Mouse (Mus musculus) lung, postnatal 0 days (tissue): ENCODE data around the gene Zbtb39. TPM values are rescaled to one million over a fixed set of nuclear protein-coding genes. Genes with fewer than 3 reads are reported as not detected.

Experiments used
- ATAC-seq: fragments of 200-750 bp; cut with Nextera tagmentation; 2 replicates; pipeline ENCODE4 v1.8.0; 2017; ENCODE audit warnings: moderate library complexity
- DNase-seq: peaks from one replicate; pipeline ENCODE4 v3.0.0-alpha.2; 2016; ENCODE audit warnings: low spot score
- H3K27ac ChIP-seq: fragments of 300-500 bp; sonication (generic); 2 replicates; pipeline ENCODE4 v1.5.1; 2014; ENCODE audit warnings: antibody characterized with exemption, mild to moderate bottlenecking, low read length, mixed read lengths
- H3K27me3 ChIP-seq: fragments of 300-500 bp; sonication (generic); replicated peaks from 2 replicates; pipeline ENCODE4 v1.6.1; 2014; ENCODE audit warnings: low read length, mixed read lengths; ENCODE audit not compliant: insufficient read depth
- H3K36me3 ChIP-seq: fragments of 300-500 bp; sonication (generic); 2 replicates; pipeline ENCODE4 v1.6.1; 2014; ENCODE audit warnings: low read length, mixed read lengths; ENCODE audit not compliant: insufficient read depth
- H3K4me1 ChIP-seq: fragments of 300-500 bp; sonication (generic); 2 replicates; pipeline ENCODE4 v1.6.1; 2014; ENCODE audit warnings: antibody characterized with exemption, low read depth, low read length, mixed read lengths; ENCODE audit not compliant: insufficient read depth
- H3K4me2 ChIP-seq: fragments of 300-500 bp; sonication (generic); replicated peaks from 2 replicates; pipeline ENCODE4 v1.6.1; 2014; ENCODE audit warnings: low read depth, mild to moderate bottlenecking, low read length, moderate library complexity, mixed read lengths
- H3K4me3 ChIP-seq: fragments of 300-500 bp; sonication (generic); 2 replicates; pipeline ENCODE4 v1.5.1; 2014; ENCODE audit warnings: low read depth, low read length
- H3K9ac ChIP-seq: fragments of 300-500 bp; sonication (generic); replicated peaks from 2 replicates; pipeline ENCODE4 v1.6.1; 2014; ENCODE audit warnings: low read depth, mild to moderate bottlenecking
- H3K9me3 ChIP-seq: fragments of 300-500 bp; sonication (generic); 2 replicates; pipeline ENCODE4 v1.6.1; 2016; ENCODE audit warnings: low read length, mixed read lengths
- CTCF ChIP-seq: IDR thresholded peaks from 2 replicates; pipeline ENCODE4 v1.5.1; 2016; ENCODE audit warnings: antibody characterized with exemption, mild to moderate bottlenecking
- EP300 ChIP-seq: IDR thresholded peaks from 2 replicates; pipeline ENCODE4 v1.6.1; 2016; ENCODE audit warnings: antibody characterized with exemption, mild to moderate bottlenecking, control low read depth
- WGBS: fragments of 180-500 bp; shearing (Covaris S2); extraction: QIAGEN DNeasy Blood & Tissue Kit; methylation state at CpG from one replicate; pipeline ENCODE4 v1.1.7; 2014; 5-methylcytosine and 5-hydroxymethylcytosine counted together
- polyA plus RNA-seq: library from polyadenylated mRNA; unstranded; fragments of >200 nt; fragmentation: Nextera tagmentation; extraction: Ambion mirVana; gene quantifications from 2 replicates; pipeline ENCODE4 v1.2.1, GENCODE M21; 2015

Zbtb39 gene
- 1.7 and 2.0 TPM in 2 replicates for polyA plus RNA-seq

- Histone ChIP-seq H3K9me3 (no peaks in the 10 kb centered on the region), H3K4me2 (peak within 1 kb of the TSS; percentile 68), H3K36me3 (peaks cover 24% of the 10 kb centered on the region; the same call in 1 of the 2 replicates), H3K27me3 (no peaks in the 10 kb centered on the region), H3K4me1 (peaks cover 18% of the 10 kb centered on the region; the same call in 1 of the 2 replicates), H3K27ac (peak within 1 kb of the TSS; percentile 83), H3K4me3 (peak within 1 kb of the TSS; percentile 90), H3K9ac (peak within 1 kb of the TSS; percentile 96)
- ATAC-seq = peak; percentile 91
- WGBS = 2% methylated on average over 12 of the region's 61 CpGs
- TF ChIP-seq EP300 (no peak), CTCF (peak; percentile 64)
- peak; percentile 85 for DNase-seq
These were observed at the start of gene Zbtb39 for GRCm38 (mm10) chr10:127739083-127739660. Gene Zbtb39 (plus strand): TSS chr10:127739538.

DNA sequence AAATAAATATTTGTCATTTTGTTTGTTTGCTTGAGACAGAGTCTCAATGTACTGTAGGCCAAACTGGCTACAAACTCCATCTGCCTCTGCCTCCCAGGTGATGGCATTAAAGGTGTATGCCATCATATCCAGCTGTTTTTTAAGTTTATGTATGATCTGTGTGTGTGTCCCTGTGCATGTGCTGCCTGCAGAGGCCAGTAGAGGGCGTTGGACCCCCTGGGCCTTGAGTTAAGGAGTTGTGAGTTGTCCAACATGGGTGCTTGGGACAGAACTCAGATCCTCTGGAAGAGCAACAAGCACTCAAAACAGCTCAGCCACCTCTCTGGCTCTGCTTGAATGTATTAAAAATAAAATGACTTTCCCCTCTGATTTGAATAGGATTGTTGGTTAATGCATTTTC lies 48.3 kb upstream of the Zbtb39 start:
- Histone ChIP-seq H3K4me1 (no peaks in the 10 kb centered on the region), H3K27ac (no peak overlapping the region), H3K4me2 (no peak overlapping the region), H3K36me3 (0 out of 2 replicates have a peak, but pooled peaks cover 3% of the 10 kb centered on the region), H3K9ac (no peak overlapping the region), H3K27me3 (no peaks in the 10 kb centered on the region), H3K9me3 (no peaks in the 10 kb centered on the region), H3K4me3 (no peak overlapping the region)
- TF ChIP-seq EP300 (no peak), CTCF (no peak)
- WGBS = 13% methylated on average over 1 of the region's 1 CpGs
- no peak for ATAC-seq
- DNase-seq = no peak

- no peak overlapping the region for H3K4me3 ChIP-seq
- no peak overlapping the region for H3K4me2 ChIP-seq
- no peak overlapping the region for H3K9ac ChIP-seq
- no peaks in the 10 kb centered on the region for H3K27me3 ChIP-seq
- H3K4me1 ChIP-seq = no peaks in the 10 kb centered on the region
- peaks cover 10% of the 10 kb centered on the region; the same call in 1 of the 2 replicates for H3K36me3 ChIP-seq
- TF ChIP-seq EP300 (no peak), CTCF (peak; percentile 78)
- ATAC-seq (no peak), DNase-seq (peak; percentile 75)
- WGBS = 42% methylated on average over 2 of the region's 2 CpGs
- H3K9me3 ChIP-seq = no peaks in the 10 kb centered on the region
- H3K27ac ChIP-seq = no peak overlapping the region
These were observed 44.7 kb upstream of the Zbtb39 start for GRCm38 (mm10) chr10:127694636-127695035.

DNA sequence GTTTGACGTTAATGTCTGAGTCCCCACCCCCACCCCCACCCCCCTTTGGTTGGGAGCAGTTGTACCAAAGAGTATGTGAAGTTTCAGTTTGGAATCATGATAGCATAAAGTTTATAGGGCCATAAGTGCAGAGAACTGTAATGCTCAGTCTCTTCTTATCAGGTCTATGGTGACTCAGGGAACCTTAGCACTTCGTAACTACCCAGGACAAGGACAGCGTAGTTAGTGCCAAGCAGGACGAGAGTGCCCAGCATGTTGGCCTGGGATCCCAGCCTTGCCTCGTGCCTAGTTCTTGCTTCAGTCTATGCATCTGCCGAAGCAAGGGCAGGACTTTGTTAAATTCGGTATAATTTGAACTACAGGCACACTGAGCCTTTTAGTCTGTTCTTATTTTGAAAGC lies 43.6 kb upstream of the Zbtb39 start:
- H3K27me3 ChIP-seq = no peaks in the 10 kb centered on the region
- WGBS = 91% methylated on average over 7 of the region's 7 CpGs
- H3K9ac ChIP-seq = no peak overlapping the region
- H3K4me3 ChIP-seq = no peak overlapping the region
- H3K36me3 ChIP-seq = peaks cover 8% of the 10 kb centered on the region; the same call in 1 of the 2 replicates
- no peak overlapping the region for H3K27ac ChIP-seq
- TF ChIP-seq EP300 (no peak), CTCF (no peak)
- H3K4me2 ChIP-seq = no peak overlapping the region
- no peak for ATAC-seq
- H3K4me1 ChIP-seq = no peaks in the 10 kb centered on the region
- no peak for DNase-seq
- no peaks in the 10 kb centered on the region for H3K9me3 ChIP-seq

DNA sequence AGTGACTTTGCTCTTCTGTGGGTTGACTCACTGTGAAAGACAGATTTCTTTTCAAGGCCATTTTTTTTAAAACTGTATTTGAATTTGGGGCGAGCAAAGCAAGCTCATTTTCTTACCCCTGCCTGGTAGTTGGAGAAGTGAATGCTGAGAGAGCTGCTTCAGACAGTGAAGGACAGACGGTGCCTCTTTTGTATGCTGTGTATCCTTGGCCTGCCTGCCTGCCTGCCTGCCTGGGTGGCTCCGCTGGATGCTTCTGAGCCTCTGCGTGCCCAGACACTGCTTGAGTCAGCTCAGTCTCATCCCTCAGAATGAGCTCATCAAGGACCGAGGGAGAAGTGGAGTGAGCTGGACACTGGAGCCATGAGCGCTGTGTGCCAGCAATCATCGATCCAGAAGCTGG lies 40.4 kb upstream of the Zbtb39 start:
- Histone ChIP-seq H3K9ac (no peak overlapping the region), H3K4me1 (no peaks in the 10 kb centered on the region), H3K36me3 (peaks cover 8% of the 10 kb centered on the region; the same call in 1 of the 2 replicates), H3K4me3 (no peak overlapping the region), H3K27ac (no peak overlapping the region), H3K27me3 (no peaks in the 10 kb centered on the region), H3K9me3 (no peaks in the 10 kb centered on the region), H3K4me2 (no peak overlapping the region)
- ATAC-seq = no peak
- DNase-seq = no peak
- 91% methylated on average over 7 of the region's 7 CpGs for WGBS
- TF ChIP-seq CTCF (no peak), EP300 (no peak)

GRCm38 (mm10) chr10:127703299-127703698 lies 36.0 kb upstream of the Zbtb39 start:
- Histone ChIP-seq H3K4me2 (no peak overlapping the region), H3K9ac (no peak overlapping the region), H3K9me3 (no peaks in the 10 kb centered on the region), H3K27me3 (no peaks in the 10 kb centered on the region), H3K27ac (no peak overlapping the region), H3K4me3 (no peak overlapping the region), H3K36me3 (peaks cover 4% of the 10 kb centered on the region; the same call in 1 of the 2 replicates), H3K4me1 (no peaks in the 10 kb centered on the region)
- no peak for ATAC-seq
- TF ChIP-seq EP300 = no peak
- no peak for TF ChIP-seq CTCF
- peak; percentile 22 for DNase-seq
- WGBS = 31% methylated on average over 4 of the region's 4 CpGs
